Mouse (Mus musculus) lung, embryonic 15.5 days (tissue): ENCODE measurements around the gene Tax1bp1. TPM values are rescaled to one million over a fixed set of nuclear protein-coding genes. Genes with fewer than 3 reads are reported as not detected.
"Not testable (repeated sequence)": the region's sequence is repeated elsewhere in the genome, so short reads cannot be mapped to it uniquely, and the experiment has no call there.

Experiments
- ATAC-seq: fragments of 200-750 bp; cut with Nextera tagmentation; 2 replicates; pipeline ENCODE4 v1.8.0; 2017; ENCODE audit warnings: moderate number of reproducible peaks, borderline replicate concordance; ENCODE audit not compliant: low FRiP score, low TSS enrichment; ENCODE audit errors: extremely low read depth
- H3K27ac ChIP-seq: fragments of 300-500 bp; sonication (generic); 2 replicates; pipeline ENCODE4 v1.5.1; 2015; ENCODE audit warnings: moderate library complexity, mild to moderate bottlenecking, inconsistent platforms
- H3K27me3 ChIP-seq: fragments of 300-500 bp; sonication (generic); 2 replicates; pipeline ENCODE4 v1.6.1; 2015; ENCODE audit warnings: inconsistent platforms
- H3K36me3 ChIP-seq: fragments of 300-500 bp; sonication (generic); 2 replicates; pipeline ENCODE4 v1.6.1; 2015; ENCODE audit warnings: inconsistent platforms
- H3K4me1 ChIP-seq: fragments of 300-500 bp; sonication (generic); 2 replicates; pipeline ENCODE4 v1.6.1; 2015; ENCODE audit warnings: inconsistent platforms
- H3K4me2 ChIP-seq: fragments of 300-500 bp; sonication (generic); 2 replicates; pipeline ENCODE4 v1.6.1; 2015; ENCODE audit warnings: inconsistent platforms, mild to moderate bottlenecking, moderate library complexity
- H3K4me3 ChIP-seq: fragments of 300-500 bp; sonication (generic); 2 replicates; pipeline ENCODE4 v1.5.1; 2015; ENCODE audit warnings: mild to moderate bottlenecking, inconsistent platforms
- H3K9ac ChIP-seq: fragments of 300-500 bp; sonication (generic); 2 replicates; pipeline ENCODE4 v1.6.1; 2015; ENCODE audit warnings: inconsistent platforms
- H3K9me3 ChIP-seq: fragments of 300-500 bp; sonication (generic); 2 replicates; pipeline ENCODE4 v1.6.1; 2016; ENCODE audit warnings: inconsistent platforms
- WGBS: fragments of 180-500 bp; shearing (Covaris S2); methylation state at CpG from one replicate; pipeline ENCODE4 v1.1.7; 2015; 5-methylcytosine and 5-hydroxymethylcytosine counted together
- polyA plus RNA-seq: library from polyadenylated mRNA; unstranded; fragments of >200 nt; fragmentation: Nextera tagmentation; extraction: Ambion mirVana; gene quantifications from 2 replicates; pipeline ENCODE4 v1.2.1, GENCODE M21; 2015

Tax1bp1 gene
- 147 TPM in 2 replicates for polyA plus RNA-seq

DNA sequence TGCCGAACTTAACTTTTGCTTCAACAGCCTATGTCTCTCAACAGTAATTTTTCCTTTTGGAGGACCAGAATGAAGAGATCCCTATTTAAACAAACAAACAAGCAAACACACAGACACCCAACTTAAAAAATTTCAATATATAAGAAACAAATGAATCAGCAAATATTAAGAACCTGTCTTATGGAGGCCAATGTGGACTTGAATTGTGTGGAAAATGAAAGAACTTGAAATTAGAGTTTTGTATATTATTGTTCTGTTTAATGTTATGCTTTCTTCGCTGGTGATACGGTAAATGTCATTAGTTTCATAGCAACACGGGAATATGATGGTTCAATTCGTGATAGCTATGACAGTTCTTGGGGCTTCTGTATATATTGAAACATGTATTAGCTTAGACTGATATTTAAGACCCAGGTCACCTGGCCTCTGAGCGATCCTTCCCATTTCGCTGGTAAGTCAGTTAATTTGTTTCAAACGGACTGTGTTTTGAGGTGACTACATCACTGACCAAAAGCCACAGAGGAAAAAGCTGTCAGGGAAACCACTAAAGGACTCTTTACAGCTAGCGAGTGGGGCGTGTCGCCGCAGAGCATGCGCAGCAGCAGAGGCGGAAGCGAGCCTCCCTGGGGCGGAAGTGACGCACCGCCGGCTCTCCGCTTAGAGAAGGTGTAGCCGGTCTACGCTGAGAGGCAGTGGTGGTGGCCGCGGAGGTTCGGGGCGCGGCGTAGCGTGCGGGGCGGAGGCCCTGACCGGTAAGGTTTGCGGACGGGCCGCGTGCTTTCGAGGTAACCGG lies at the start of gene Tax1bp1:
Tax1bp1 (plus strand) TSS at position 626 of the 793 bp plus-strand sequence.
- H3K4me3 ChIP-seq, result peak within 1 kb of the TSS; percentile 86
- no peaks in the 10 kb centered on the region for H3K9me3 ChIP-seq
- peak; percentile 96 for ATAC-seq
- no peaks in the 10 kb centered on the region for H3K36me3 ChIP-seq
- peaks cover 4% of the 10 kb centered on the region for H3K4me1 ChIP-seq
- WGBS, result 3% methylated on average over 38 of the region's 38 CpGs
- H3K27ac ChIP-seq, result peak within 1 kb of the TSS; percentile 88
- H3K9ac ChIP-seq, result peak within 1 kb of the TSS; percentile 90
- H3K4me2 ChIP-seq, result peak within 1 kb of the TSS; percentile 60
- H3K27me3 ChIP-seq, result no peaks in the 10 kb centered on the region

DNA sequence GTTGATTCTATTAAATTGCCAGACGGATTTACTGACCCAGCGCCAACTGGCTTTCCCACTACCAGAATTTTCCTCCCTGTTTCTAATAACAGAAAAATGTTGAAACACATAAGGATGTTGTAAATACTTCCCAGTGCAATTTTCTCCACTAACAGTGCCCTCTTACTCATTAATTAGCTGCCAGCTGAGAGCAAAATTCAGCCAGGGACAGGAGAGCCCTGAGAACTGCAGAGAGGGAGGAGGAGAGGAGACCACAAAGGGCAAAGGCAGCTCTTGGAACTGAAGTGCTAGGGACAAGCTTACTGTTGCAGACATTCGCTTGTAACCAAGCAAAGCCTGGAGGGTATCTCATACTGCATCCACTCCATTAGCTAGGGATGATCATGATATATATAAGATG lies 45.9 kb upstream of the Tax1bp1 start:
- no peaks in the 10 kb centered on the region for H3K36me3 ChIP-seq
- 64% methylated on average over 3 of the region's 3 CpGs for WGBS
- ATAC-seq, result no peak

DNA sequence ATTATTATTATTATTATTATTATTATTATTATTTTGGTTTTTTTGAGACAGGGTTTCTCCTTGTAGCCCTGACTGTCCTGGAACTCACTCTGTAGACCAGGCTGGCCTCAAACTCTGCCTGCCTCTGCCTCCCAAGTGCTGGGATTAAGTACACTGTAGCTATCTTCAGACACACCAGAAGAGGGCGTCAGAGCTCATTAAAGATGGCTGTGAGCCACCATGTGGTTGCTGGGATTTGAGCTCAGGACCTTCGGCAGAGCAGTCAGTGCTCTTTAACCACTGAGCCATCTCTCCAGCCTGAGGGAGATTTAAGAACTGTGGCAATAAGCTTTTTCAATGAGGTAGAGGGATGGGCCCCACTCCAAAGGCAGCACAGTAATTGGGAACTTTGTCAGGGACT lies 43.7 kb upstream of the Tax1bp1 start:
- not testable (repeated sequence) for H3K9ac ChIP-seq, H3K4me3 ChIP-seq, H3K4me1 ChIP-seq, H3K4me2 ChIP-seq, H3K27me3 ChIP-seq, ATAC-seq, H3K27ac ChIP-seq, H3K9me3 ChIP-seq, H3K36me3 ChIP-seq
- 48% methylated on average over 2 of the region's 2 CpGs for WGBS

More for the DNA sequence above, 45.9 kb upstream of the Tax1bp1 start:
- H3K27me3 ChIP-seq, result no peaks in the 10 kb centered on the region
- H3K9ac ChIP-seq, result no peak overlapping the region
- no peaks in the 10 kb centered on the region for H3K4me1 ChIP-seq
- no peak overlapping the region for H3K4me2 ChIP-seq
- no peak overlapping the region for H3K4me3 ChIP-seq
- no peaks in the 10 kb centered on the region for H3K9me3 ChIP-seq
- H3K27ac ChIP-seq, result no peak overlapping the region

DNA sequence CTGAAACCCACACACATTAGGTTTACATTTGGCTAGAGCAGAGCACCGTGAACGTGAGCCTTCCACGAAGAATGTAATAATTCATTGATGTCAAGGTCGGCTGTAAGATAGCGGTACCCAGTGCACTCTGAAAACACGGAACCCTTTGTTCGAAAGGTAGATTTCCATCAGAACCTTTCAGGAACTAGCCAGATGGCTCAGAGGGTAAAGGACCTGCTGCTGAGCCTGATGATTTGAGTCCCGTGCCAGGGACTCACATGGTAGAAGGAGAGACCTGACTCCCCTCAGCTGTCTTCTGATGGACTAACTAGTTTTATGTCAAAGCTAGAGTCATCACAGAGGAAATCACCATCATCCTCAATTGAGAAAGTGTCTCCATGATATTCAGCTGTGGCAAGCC lies 41.7 kb upstream of the Tax1bp1 start:
- ATAC-seq, result no peak
- no peak overlapping the region for H3K9ac ChIP-seq

GRCm38 (mm10) chr6:52672539-52672938 lies 41.0 kb upstream of the Tax1bp1 start:
- H3K36me3 ChIP-seq, result no peaks in the 10 kb centered on the region
- H3K27me3 ChIP-seq, result no peaks in the 10 kb centered on the region
- H3K4me1 ChIP-seq, result peaks cover 8% of the 10 kb centered on the region
- no peak overlapping the region for H3K4me2 ChIP-seq
- no peak overlapping the region for H3K27ac ChIP-seq
- ATAC-seq, result no peak
- no peak overlapping the region for H3K9ac ChIP-seq
- WGBS, result 55% methylated on average over 2 of the region's 2 CpGs
- H3K9me3 ChIP-seq, result no peaks in the 10 kb centered on the region
- no peak overlapping the region for H3K4me3 ChIP-seq

More for the DNA sequence above, 41.7 kb upstream of the Tax1bp1 start:
- 52% methylated on average over 8 of the region's 8 CpGs for WGBS
- no peak overlapping the region for H3K4me2 ChIP-seq
- H3K27me3 ChIP-seq, result no peaks in the 10 kb centered on the region
- no peaks in the 10 kb centered on the region for H3K36me3 ChIP-seq
- no peak overlapping the region for H3K27ac ChIP-seq
- H3K9me3 ChIP-seq, result no peaks in the 10 kb centered on the region
- no peak overlapping the region for H3K4me3 ChIP-seq
- peaks cover 8% of the 10 kb centered on the region for H3K4me1 ChIP-seq

DNA sequence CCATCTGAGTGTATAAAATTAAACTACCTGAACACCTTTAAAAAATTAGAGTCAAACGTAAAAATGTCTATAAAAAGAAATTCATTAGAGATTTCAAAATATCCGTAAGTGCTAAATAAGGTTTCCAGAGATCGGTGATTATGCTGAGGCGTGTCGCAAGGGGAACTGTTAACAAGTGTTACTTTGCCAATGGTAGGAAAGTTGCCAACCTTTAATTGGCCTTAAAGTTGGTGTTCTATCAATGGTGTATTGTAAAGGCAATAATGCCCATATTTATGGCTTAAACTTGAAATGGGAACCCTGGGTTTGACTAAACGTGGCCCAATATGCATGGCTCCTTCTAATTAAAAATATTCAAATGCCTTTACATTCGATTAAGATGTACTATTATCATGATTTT lies 39.8 kb upstream of the Tax1bp1 start:
- Histone ChIP-seq H3K9ac (no peak overlapping the region), H3K36me3 (no peaks in the 10 kb centered on the region), H3K27ac (no peak overlapping the region), H3K9me3 (no peaks in the 10 kb centered on the region), H3K4me1 (peaks cover 8% of the 10 kb centered on the region), H3K4me2 (no peak overlapping the region), H3K27me3 (no peaks in the 10 kb centered on the region), H3K4me3 (no peak overlapping the region)
- WGBS, result 90% methylated on average over 7 of the region's 7 CpGs
- ATAC-seq, result no peak

GRCm38 (mm10) chr6:52674541-52674940 lies 39.0 kb upstream of the Tax1bp1 start:
- Histone ChIP-seq H3K9ac (no peak overlapping the region), H3K9me3 (no peaks in the 10 kb centered on the region), H3K27ac (no peak overlapping the region), H3K27me3 (no peaks in the 10 kb centered on the region), H3K36me3 (no peaks in the 10 kb centered on the region), H3K4me3 (no peak overlapping the region), H3K4me1 (peaks cover 8% of the 10 kb centered on the region), H3K4me2 (no peak overlapping the region)
- WGBS, result 66% methylated on average over 12 of the region's 12 CpGs
- ATAC-seq, result no peak

DNA sequence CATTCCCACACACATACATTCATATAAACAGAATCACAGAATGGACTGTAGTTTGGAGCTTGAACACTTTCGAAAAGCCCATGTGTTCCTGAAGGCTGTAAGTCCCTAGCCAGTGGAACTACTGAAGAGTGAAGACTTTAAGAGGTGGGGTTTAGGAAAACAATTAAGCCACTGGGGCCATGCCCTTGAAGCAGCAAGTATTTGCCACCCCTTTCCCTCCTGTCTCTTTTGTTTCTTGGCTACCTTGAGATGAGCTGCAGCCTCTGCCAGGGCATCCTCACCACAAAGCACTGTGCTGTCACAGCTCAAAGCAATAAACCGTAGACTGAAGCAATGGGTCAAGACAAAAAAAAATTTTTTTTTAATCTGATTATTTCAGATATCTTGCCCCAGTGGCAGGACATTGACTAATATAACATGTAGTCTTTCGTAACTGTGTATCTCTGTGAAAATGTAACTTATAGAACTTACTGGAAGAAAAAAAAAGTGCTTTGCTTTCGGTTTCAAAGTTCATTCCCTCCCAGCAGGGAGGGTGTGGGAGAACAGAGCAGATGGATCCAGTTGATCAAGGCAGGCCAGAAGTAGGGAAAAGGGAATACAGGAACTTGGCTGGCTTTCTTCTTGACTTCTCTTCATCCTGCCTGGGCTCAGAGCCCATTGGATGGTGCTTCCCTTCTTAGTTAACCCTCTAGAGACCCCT lies 38.2 kb upstream of the Tax1bp1 start:
- 48% methylated on average over 4 of the region's 4 CpGs for WGBS
- no peaks in the 10 kb centered on the region for H3K36me3 ChIP-seq
- H3K27ac ChIP-seq, result peak overlapping the region; percentile 32
- H3K4me2 ChIP-seq, result no peak overlapping the region
- H3K4me3 ChIP-seq, result no peak overlapping the region
- ATAC-seq, result peak; percentile 74; the same call in 1 of the 2 replicates
- H3K4me1 ChIP-seq, result peaks cover 8% of the 10 kb centered on the region
- H3K9ac ChIP-seq, result no peak overlapping the region
- H3K9me3 ChIP-seq, result no peaks in the 10 kb centered on the region
- H3K27me3 ChIP-seq, result no peaks in the 10 kb centered on the region

DNA sequence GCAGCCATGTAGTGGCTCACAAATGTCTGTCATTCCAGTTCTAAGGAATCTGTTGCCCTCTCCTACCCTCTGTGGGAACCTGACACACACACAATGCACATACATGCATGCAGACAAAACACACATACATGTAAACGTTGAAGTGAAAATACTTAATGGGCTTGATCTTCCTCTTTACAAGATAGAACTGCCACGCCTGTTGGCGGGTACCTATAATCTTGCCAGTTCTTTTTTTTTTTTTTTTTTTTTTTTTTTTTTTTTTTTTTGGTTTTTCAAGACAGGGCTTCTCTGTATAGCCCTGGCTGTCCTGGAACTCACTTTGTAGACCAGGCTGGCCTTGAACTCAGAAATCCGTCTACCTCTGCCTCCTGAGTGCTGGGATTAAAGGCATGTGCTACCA lies 36.0 kb upstream of the Tax1bp1 start:
- not testable (repeated sequence) for H3K4me2 ChIP-seq, H3K36me3 ChIP-seq, H3K4me3 ChIP-seq, H3K9me3 ChIP-seq, H3K27me3 ChIP-seq, H3K27ac ChIP-seq, ATAC-seq, H3K9ac ChIP-seq
- 73% methylated on average over 4 of the region's 4 CpGs for WGBS
- H3K4me1 ChIP-seq, result peaks cover 11% of the 10 kb centered on the region

DNA sequence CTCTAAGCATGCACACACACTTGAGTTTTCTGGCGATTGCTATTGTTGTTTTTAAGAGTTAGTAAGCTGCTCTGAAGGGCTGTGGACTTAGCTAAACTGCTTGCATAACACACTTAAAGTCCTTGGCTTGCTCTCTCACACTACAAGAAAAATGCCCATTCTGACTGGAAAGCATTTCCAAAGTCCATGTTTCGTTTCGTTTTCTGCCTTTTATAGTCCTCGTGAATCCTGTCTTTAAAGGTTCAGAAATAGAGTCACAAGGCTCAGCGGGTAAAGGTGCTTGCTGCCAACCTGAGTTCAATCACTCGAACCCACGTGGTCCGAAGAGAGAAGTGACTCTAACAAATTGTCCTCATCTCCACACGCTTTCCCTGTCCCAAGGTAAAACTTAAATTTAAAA lies 34.0 kb upstream of the Tax1bp1 start:
- WGBS, result 70% methylated on average over 9 of the region's 9 CpGs
- no peak overlapping the region for H3K9ac ChIP-seq
- no peaks in the 10 kb centered on the region for H3K9me3 ChIP-seq
- no peaks in the 10 kb centered on the region for H3K27me3 ChIP-seq
- ATAC-seq, result no peak
- H3K36me3 ChIP-seq, result no peaks in the 10 kb centered on the region
- H3K27ac ChIP-seq, result no peak overlapping the region
- H3K4me1 ChIP-seq, result peaks cover 7% of the 10 kb centered on the region
- H3K4me2 ChIP-seq, result no peak overlapping the region
- H3K4me3 ChIP-seq, result no peak overlapping the region

- Histone ChIP-seq H3K27me3 (no peaks in the 10 kb centered on the region), H3K36me3 (no peaks in the 10 kb centered on the region), H3K4me3 (no peak overlapping the region), H3K9me3 (no peaks in the 10 kb centered on the region), H3K9ac (no peak overlapping the region), H3K27ac (no peak overlapping the region), H3K4me1 (0 out of 2 replicates have a peak, but pooled peaks cover 3% of the 10 kb centered on the region), H3K4me2 (no peak overlapping the region)
- no peak for ATAC-seq
- 33% methylated on average over 8 of the region's 8 CpGs for WGBS
Observed at GRCm38 (mm10) chr6:52680458-52681032, 33.0 kb upstream of the Tax1bp1 start.
